Mouse (Mus musculus): ENCODE data around the gene Map2k2. TPM values are rescaled to one million over a fixed set of nuclear protein-coding genes. Genes with fewer than 3 reads are reported as not detected.

Gene Map2k2
- polyA plus RNA-seq, 1 experiment: 482 TPM

- TF ChIP-seq GATA1 (IDR thresholded peaks at IDR 0.05; ENCODE audit: low read length): no peak
These were observed 16.5 kb upstream of the Map2k2 start for GRCm38 (mm10) chr10:81089216-81089615.

- TF ChIP-seq GATA1 (IDR thresholded peaks at IDR 0.05; ENCODE audit: low read length): no peak
These were observed 15.1 kb upstream of the Map2k2 start for GRCm38 (mm10) chr10:81090621-81091020.

- no peak for TF ChIP-seq GATA1 (IDR thresholded peaks at IDR 0.05; ENCODE audit: low read length)
These were observed 13.1 kb upstream of the Map2k2 start for GRCm38 (mm10) chr10:81092465-81093250.

- TF ChIP-seq GATA1 (IDR thresholded peaks at IDR 0.05; ENCODE audit: low read length): no peak
These were observed 10.6 kb upstream of the Map2k2 start for GRCm38 (mm10) chr10:81094931-81095678.

- TF ChIP-seq GATA1 (IDR thresholded peaks at IDR 0.05; ENCODE audit: low read length): no peak
These were observed 502 bp downstream of the Map2k2 start for GRCm38 (mm10) chr10:81106113-81106721.

DNA sequence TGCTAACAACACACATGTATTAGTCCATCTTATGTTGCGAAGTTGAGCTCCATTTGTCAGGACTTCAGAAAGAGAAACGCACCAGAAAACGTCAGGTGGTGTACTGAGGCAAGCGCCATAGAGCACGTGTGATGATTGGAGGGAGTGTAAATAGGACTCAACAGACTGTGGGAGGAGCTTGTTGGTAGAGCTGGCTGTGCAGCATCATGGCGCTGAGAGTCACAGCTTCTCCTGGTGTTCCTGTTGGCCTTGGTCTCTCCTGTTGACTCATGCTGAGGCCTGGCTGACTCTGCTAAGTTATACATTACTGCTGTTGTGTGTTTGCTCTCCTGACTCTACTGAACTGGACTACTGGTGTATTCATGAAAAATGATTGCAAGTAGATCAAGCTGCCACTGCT lies 7.2 kb downstream of the Map2k2 start:
- TF ChIP-seq GATA1 (IDR thresholded peaks at IDR 0.05; ENCODE audit: low read length): no peak

DNA sequence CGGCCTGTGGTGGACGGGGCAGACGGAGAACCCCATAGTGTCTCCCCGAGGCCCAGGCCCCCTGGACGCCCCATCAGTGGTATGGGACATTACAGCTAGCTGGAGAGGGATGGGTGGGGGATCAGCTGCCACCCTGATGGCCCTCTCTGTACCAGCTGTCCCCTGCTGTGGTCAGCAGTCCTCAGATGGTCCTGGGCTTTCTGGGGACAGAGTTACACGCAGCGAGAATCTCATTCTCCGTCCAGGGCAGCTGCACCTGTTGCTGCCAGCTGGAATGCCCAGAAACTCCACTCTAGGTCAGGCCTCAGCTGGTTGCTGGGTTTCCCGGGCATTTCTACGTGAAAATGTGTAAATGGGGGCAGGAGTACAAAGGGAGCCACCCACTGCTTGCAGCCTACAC lies 13.9 kb downstream of the Map2k2 start:
- TF ChIP-seq GATA1 (IDR thresholded peaks at IDR 0.05; ENCODE audit: low read length): no peak

- TF ChIP-seq GATA1 (IDR thresholded peaks at IDR 0.05; ENCODE audit: low read length): no peak
These were observed 14.9 kb downstream of the Map2k2 start for GRCm38 (mm10) chr10:81120650-81121049.

DNA sequence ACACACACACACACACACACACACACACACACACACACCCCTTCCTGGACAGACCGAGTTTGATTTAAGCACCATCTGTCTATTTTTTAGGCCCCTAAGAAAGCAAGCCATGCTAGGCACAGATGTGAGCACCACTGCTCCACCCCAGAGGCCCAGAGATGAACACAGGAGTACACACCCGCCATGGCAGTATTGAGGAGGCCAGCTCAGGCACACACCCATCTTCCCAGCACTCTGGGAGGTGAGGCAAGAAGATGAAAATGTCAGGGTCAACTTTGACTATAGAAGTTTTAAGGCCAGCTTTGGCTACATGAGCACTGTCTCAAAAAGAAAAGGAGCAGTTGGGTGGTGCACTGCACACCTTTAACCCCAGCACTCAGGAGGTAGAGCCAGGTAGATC lies 17.2 kb downstream of the Map2k2 start:
- TF ChIP-seq GATA1 (IDR thresholded peaks at IDR 0.05; ENCODE audit: low read length): no peak

GRCm38 (mm10) chr10:81123500-81123899 lies 17.8 kb downstream of the Map2k2 start:
- TF ChIP-seq GATA1 (IDR thresholded peaks at IDR 0.05; ENCODE audit: low read length): no peak

DNA sequence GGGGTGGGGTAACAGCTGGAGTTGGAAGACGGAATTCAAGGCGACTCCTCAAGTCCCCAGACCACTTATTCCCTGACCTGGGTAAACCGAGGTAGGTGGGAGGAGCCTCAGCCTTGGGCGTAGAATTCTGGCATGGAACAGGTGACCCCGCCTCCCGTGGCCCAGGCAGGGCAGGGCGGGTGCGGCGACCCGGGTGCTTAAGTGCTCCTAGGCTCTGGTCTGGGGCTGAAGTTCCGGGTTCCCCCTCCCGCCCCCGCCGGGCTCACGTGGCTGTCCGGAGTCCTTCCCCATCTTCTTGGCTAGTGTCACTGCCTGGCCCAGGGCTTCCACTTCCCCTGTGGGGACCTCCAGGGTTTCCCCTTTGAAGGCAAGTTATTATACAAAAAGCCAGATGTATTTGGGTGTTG lies 28.5 kb downstream of the Map2k2 start:
- no peak for TF ChIP-seq GATA1 (IDR thresholded peaks at IDR 0.05; ENCODE audit: low read length)

DNA sequence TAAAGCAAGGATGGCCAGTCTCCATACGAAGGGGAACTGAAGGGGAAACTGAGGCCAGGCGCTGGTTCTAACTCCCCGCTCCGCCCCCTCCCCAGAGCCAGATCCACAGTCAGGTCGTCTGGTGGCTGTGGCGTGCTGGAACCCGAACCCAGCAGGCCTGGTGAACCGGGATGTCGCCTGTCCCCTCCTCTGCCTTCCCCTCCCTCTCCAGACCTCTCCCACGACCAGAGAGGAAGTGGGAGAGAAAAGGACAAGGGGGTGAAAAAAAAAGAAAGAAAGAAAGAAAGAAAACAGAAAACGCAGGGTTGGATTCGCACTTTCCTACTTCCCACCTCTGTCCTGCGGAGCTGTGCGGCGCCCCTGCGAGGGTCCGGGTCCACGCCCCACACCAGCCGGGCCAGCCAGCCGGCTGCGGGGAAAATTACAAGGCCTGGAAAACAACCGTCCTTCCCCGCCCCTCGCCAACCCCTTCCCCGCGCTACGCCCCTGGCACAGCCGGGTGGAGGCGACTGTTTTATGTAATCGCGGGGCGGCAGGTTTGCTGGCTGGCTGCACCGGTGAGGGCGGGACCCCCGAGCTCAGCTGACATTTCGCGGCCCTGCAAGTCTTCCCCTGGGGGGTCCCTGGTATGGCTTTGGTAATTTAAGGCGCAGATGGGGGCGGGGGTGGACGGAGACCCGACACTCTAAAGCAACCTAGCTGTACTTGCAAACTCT lies 29.4 kb downstream of the Map2k2 start, which contains the start of gene Zbtb7a:
TSS of gene Zbtb7a (plus strand) at position 255 of the 716 bp plus-strand sequence.
- TF ChIP-seq GATA1 (IDR thresholded peaks at IDR 0.05; ENCODE audit: low read length): no peak

GRCm38 (mm10) chr10:81135831-81136705 lies 30.4 kb downstream of the Map2k2 start:
- no peak for TF ChIP-seq GATA1 (IDR thresholded peaks at IDR 0.05; ENCODE audit: low read length)

- TF ChIP-seq GATA1 (IDR thresholded peaks at IDR 0.05; ENCODE audit: low read length): no peak
These were observed 31.1 kb downstream of the Map2k2 start for GRCm38 (mm10) chr10:81136706-81137231.

Data from G1E-ER4 (cell line).